ENCODE assay signal across 16 mouse cellular contexts in the genomic region with DNA sequence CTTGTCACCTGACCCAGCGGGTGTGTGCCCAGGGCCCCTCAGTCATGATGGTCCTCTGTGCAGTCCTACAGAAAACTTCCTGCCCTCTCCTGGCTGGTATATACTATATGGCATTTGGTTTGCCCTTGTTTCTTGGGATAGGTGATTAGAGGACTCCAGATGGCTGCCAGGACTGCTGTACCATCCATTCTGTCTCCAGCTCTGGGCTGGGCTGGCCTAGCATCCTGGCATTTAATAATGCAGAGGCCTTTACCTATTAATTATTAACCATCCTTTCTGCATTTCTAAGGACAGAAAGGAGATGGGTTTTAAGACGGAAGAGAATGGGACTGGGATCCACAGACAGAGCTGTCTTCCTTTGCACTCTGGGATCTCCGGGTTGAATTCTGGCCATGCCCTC.
DNase-seq lines count a peak whose midpoint lies in the region; ATAC-seq lines count a peak whose summit lies in the region.
"Had no signal": no experiment of that assay in that cellular context is flagged by ENCODE, and none has a peak within 500 bp of the region (broad histone marks: within the 10 kb centered on the region; RNA-seq: fewer than 3 reads in every experiment).

No protein-coding gene starts in this region.

- peaks cover 5% of the 10 kb centered on the region; the same call in 1 of the 2 replicates for H3K4me1 ChIP-seq in kidney, embryonic 16.5 days (ENCODE audit: insufficient read depth, low read length)
- H3K4me1 ChIP-seq in hindbrain, embryonic 16.5 days (ENCODE audit: control insufficient read depth, insufficient read depth, low read depth, low read length): peaks cover 15% of the 10 kb centered on the region
- no peaks in the 10 kb centered on the region for H3K4me1 ChIP-seq in midbrain, embryonic 11.5 days (ENCODE audit: control insufficient read depth, insufficient read depth, low read length)
- peaks cover 42% of the 10 kb centered on the region for H3K4me1 ChIP-seq in neural tube, embryonic 15.5 days
- H3K4me1 ChIP-seq: megakaryocyte, embryonic 14.5 days had no signal

- no peaks in the 10 kb centered on the region for H3K27me3 ChIP-seq in kidney, embryonic 16.5 days (ENCODE audit: insufficient read depth, low read length)
- H3K27me3 ChIP-seq in hindbrain, embryonic 16.5 days (replicated peaks; ENCODE audit: control insufficient read depth, insufficient read depth, low read length): no peaks in the 10 kb centered on the region
- no peaks in the 10 kb centered on the region for H3K27me3 ChIP-seq in midbrain, embryonic 11.5 days (ENCODE audit: control insufficient read depth, insufficient read depth, low read length)
- no peaks in the 10 kb centered on the region for H3K27me3 ChIP-seq in neural tube, embryonic 15.5 days (replicated peaks)
- H3K27me3 ChIP-seq: heart, embryonic 15.5 days; megakaryocyte, embryonic 14.5 days had no signal

- ATAC-seq in kidney, embryonic 16.5 days (ENCODE audit: low FRiP score, low TSS enrichment): peak; percentile 51
- no peak for ATAC-seq in hindbrain, embryonic 16.5 days
- ATAC-seq in midbrain, embryonic 11.5 days (ENCODE audit: low FRiP score): no peak
- ATAC-seq in neural tube, embryonic 15.5 days (ENCODE audit: low FRiP score): no peak
- ATAC-seq: CD4-positive, CD25-positive, alpha-beta regulatory T cell, adult 4 months had no signal

- no peak overlapping the region for H3K27ac ChIP-seq in kidney, embryonic 16.5 days (ENCODE audit: low read length)
- H3K27ac ChIP-seq in hindbrain, embryonic 16.5 days (ENCODE audit: low read depth, low read length): peak overlapping the region; percentile 49
- H3K27ac ChIP-seq in midbrain, embryonic 11.5 days (ENCODE audit: low read depth, low read length): no peak overlapping the region
- peak overlapping the region; percentile 72 for H3K27ac ChIP-seq in neural tube, embryonic 15.5 days (replicated peaks)
- H3K27ac ChIP-seq: heart, embryonic 15.5 days had no signal

- H3K9me3 ChIP-seq in kidney, embryonic 16.5 days (ENCODE audit: low read length): no peaks in the 10 kb centered on the region
- H3K9me3 ChIP-seq in hindbrain, embryonic 16.5 days (ENCODE audit: control insufficient read depth, low read length): no peaks in the 10 kb centered on the region
- H3K9me3 ChIP-seq in midbrain, embryonic 11.5 days (ENCODE audit: control insufficient read depth, low read length): no peaks in the 10 kb centered on the region
- H3K9me3 ChIP-seq in neural tube, embryonic 15.5 days (replicated peaks): no peaks in the 10 kb centered on the region
- H3K9me3 ChIP-seq: heart, embryonic 15.5 days had no signal

- H3K4me2 ChIP-seq in kidney, embryonic 16.5 days (replicated peaks; ENCODE audit: low read depth, low read length): no peak overlapping the region
- no peak overlapping the region for H3K4me2 ChIP-seq in hindbrain, embryonic 16.5 days (ENCODE audit: low read length)
- no peak overlapping the region for H3K4me2 ChIP-seq in midbrain, embryonic 11.5 days
- H3K4me2 ChIP-seq in neural tube, embryonic 15.5 days: no peak overlapping the region
- H3K4me2 ChIP-seq: heart, embryonic 15.5 days had no signal

- H3K36me3 ChIP-seq in kidney, embryonic 16.5 days (ENCODE audit: insufficient read depth, low read length): no peaks in the 10 kb centered on the region
- H3K36me3 ChIP-seq in hindbrain, embryonic 16.5 days (ENCODE audit: control insufficient read depth, insufficient read depth, low read length): no peaks in the 10 kb centered on the region
- H3K36me3 ChIP-seq in midbrain, embryonic 11.5 days (ENCODE audit: control insufficient read depth, insufficient read depth, low read length): no peaks in the 10 kb centered on the region
- no peaks in the 10 kb centered on the region for H3K36me3 ChIP-seq in neural tube, embryonic 15.5 days
- H3K36me3 ChIP-seq: heart, embryonic 15.5 days had no signal

- H3K9ac ChIP-seq in kidney, embryonic 16.5 days (replicated peaks; ENCODE audit: low read length): no peak overlapping the region
- H3K9ac ChIP-seq in hindbrain, embryonic 16.5 days (ENCODE audit: low read depth, low read length): peak overlapping the region; percentile 5; the same call in 1 of the 2 replicates
- no peak overlapping the region for H3K9ac ChIP-seq in midbrain, embryonic 11.5 days (ENCODE audit: low read length)
- H3K9ac ChIP-seq in neural tube, embryonic 15.5 days (replicated peaks): no peak overlapping the region
- H3K9ac ChIP-seq: heart, embryonic 15.5 days had no signal

- no peak overlapping the region for H3K4me3 ChIP-seq in kidney, embryonic 16.5 days (ENCODE audit: low read length)
- H3K4me3 ChIP-seq in hindbrain, embryonic 16.5 days (ENCODE audit: low read length): no peak overlapping the region
- H3K4me3 ChIP-seq in midbrain, embryonic 11.5 days (ENCODE audit: low read depth, low read length): no peak overlapping the region
- H3K4me3 ChIP-seq in neural tube, embryonic 15.5 days (replicated peaks): no peak overlapping the region
- H3K4me3 ChIP-seq: erythroblast, embryonic 14.5 days; heart, embryonic 15.5 days had no signal

- no peak for DNase-seq in kidney, postnatal 14 days
- peak; percentile 49 for DNase-seq in midbrain, embryonic 11.5 days (ENCODE audit: low spot score, missing footprints)
- no peak for DNase-seq in adrenal gland, postnatal 4 days (ENCODE audit: low spot score in 2 of 2)
- no peak for DNase-seq in adrenal gland, postnatal 25 days
- DNase-seq: adrenal gland, adult 8-10 months; cerebellum, adult 2 months; heart, adult 18-20 months; kidney, postnatal 36 days; thymus, postnatal 36 days had no signal

- WGBS in kidney, embryonic 16.5 days: 76% methylated on average over 3 of the region's 3 CpGs
- WGBS in hindbrain, embryonic 16.5 days: 74% methylated on average over 3 of the region's 3 CpGs
- 93% methylated on average over 3 of the region's 3 CpGs for WGBS in midbrain, embryonic 11.5 days
- WGBS in neural tube, embryonic 15.5 days: 75% methylated on average over 3 of the region's 3 CpGs

Comparison
In these comparisons a context has a peak if more than half of its experiments do, and no peak if none do; other contexts are left out.
1. H3K27ac ChIP-seq: peak in hindbrain, embryonic 16.5 days (single experiment) and neural tube, embryonic 15.5 days (single experiment); none in kidney, embryonic 16.5 days (single experiment) and midbrain, embryonic 11.5 days (single experiment).